Mouse (Mus musculus) kidney, adult 2 months (tissue): ENCODE data around the gene Hist2h3c2.
"Not testable (repeated sequence)": the region's sequence is repeated elsewhere in the genome, so short reads cannot be mapped to it uniquely, and the experiment has no call there.

ENCODE experiments used
- CTCF ChIP-seq: fragments of 200-500 bp; conservative IDR thresholded peaks from 2 replicates; pipeline ENCODE4 v1.5.1; 2011; ENCODE audit warnings: low read depth, mild to moderate bottlenecking, control low read depth, low read length, moderate library complexity, mixed read lengths; ENCODE audit not compliant: insufficient read depth, insufficient read length
- POLR2A ChIP-seq: fragments of 200-500 bp; IDR thresholded peaks from one replicate; pipeline ENCODE4 v1.6.1; 2011; ENCODE audit warnings: low read depth, low read length, control low read depth

DNA sequence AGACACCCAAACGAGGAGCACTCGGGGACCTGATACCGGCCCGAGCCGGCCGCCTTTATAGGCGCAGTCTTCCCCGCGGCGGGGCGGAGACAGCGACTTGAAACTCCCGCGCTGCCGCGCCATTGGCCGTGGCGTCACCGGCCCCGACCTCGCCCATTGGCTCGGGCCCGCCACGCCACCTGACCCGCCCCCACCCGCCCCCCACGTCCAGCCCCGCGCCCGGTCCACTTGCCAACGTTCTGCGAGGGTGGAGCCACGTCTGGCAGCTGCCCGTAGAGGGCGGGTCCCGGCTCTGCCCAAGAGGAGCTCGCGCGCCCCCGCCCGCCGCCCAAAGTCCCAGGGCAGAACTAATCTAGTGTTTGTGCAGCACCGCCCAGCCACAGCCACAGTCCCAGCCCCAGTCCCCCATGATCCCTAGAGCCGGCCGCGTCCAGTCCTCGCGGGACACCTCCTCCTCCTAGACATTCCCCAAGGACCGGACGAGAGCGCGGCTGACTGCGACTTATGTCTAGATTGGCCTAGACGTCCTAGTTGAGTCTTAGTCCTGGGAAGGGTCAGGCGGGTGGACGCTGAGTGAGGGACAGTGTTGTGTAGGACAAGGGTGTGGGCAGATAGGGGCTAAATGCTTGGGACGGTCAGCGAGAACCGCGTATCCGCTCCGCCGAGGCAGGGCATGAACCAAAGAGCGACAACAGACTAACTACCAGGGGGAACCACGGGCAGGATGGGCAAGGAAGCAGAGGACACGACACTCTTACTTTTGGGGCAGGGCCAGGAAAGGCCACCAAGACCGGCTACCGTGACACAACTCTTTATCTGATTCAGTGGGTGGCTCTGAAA lies at the start of gene Hist2h3c2:
- TF ChIP-seq CTCF, POLR2A: not testable (repeated sequence)
